Mouse (Mus musculus): ENCODE measurements around the gene Gna14.

Gene Gna14

DNA sequence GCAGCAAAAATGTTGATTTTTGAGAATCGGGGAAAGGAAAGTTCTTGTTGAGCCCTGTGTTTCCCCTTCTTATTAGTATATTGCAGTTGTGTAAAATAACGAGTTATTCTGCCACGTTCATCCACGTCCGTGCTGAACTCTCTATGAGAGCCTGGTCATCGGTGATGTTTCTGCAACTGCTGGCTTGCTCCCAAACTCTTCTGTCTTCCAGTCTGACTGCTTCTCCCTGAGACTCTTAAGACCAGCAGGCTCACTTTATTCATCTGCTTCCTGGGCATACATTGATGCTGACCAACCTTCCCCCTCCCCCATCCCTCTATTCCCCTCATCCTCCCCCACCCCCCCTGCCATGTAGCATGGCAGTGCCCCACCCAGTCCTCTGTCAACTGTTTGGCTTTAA lies 161.7 kb downstream of the Gna14 start:
- DNase-seq (ENCODE audit: low spot score), result no peak

- DNase-seq (ENCODE audit: low spot score), result peak; percentile 34
Observed at GRCm38 (mm10) chr19:16598653-16599297, 163.2 kb downstream of the Gna14 start.

- peak; percentile 86 for DNase-seq (ENCODE audit: low spot score)
Observed at GRCm38 (mm10) chr19:16599298-16599970, 163.9 kb downstream of the Gna14 start.

DNA sequence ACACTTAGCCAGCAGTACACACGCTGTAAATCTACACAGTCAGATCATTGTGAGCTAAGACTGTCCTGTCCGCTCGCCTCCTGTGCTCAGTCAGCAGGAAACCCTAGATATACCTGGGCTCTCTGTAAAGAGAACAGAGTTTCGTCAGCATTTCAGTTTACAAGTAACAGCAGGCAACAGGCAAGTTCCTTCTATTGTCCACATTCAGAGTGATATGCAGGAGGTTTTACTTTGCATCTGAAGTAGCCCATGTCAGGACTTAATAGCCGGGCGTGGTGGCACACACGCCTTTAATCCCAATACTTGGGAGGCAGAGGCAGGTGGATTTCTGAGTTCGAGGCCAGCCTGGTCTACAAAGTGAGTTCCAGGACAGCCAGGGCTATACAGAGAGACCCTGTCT lies 166.5 kb downstream of the Gna14 start:
- no peak for DNase-seq (ENCODE audit: low spot score)

DNA sequence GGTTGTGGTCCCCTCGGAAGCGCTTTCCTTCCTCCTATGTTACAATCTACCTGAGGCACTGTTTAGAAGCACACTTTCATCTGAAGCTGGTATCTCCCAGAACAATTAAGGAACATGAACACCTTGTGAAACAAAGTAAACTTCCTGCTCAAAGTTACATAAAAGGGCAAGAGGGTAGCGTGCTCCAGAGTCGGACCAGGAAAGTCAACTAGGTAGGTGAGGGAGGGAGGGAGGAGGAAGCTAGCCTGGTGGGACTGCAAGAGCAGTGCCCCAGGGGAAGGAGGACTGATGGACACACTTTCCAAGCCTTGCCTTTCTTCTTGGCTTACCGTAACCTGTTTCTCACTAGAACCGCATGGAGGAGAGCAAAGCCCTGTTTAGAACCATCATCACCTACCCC lies 172.1 kb downstream of the Gna14 start:
- DNase-seq (ENCODE audit: low spot score), result no peak

DNA sequence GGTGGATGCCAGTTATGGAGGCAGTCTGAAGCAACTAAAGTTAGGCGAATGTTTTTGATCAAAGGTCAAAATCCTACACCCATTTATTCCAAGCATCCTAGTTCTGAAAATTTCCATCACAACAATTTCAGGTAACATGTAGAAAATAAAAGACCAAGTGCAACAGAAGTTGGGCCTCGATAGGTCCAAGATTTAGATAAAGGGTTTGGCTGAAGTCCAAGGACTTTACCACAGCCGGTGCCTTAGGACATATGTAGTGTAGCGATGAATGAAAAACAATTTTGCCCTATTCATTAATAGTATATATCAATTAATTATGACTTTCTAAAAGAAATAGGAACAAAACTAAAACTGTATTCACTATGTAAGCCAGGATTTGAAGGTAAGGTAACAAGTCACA lies 187.6 kb downstream of the Gna14 start:
- DNase-seq (ENCODE audit: low spot score), result no peak

DNA sequence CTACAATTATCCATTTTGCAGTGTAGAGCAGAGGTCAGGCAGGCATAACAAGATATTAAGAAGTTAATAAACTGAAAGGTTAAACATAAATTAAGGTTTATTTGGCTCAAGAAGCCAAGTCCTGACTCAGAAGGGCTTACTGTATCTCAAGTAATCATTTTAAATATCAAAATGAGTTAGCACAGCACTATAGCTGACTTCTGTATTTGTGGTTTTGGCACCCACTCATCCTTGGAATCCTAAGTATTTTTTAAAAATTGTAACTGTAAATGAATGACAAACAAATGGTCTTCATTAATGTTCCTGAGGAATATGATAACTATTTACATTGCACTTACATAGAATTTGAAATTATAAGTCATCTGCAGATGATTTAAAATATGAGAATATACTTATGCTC lies 189.4 kb downstream of the Gna14 start:
- DNase-seq (ENCODE audit: low spot score), result no peak

DNA sequence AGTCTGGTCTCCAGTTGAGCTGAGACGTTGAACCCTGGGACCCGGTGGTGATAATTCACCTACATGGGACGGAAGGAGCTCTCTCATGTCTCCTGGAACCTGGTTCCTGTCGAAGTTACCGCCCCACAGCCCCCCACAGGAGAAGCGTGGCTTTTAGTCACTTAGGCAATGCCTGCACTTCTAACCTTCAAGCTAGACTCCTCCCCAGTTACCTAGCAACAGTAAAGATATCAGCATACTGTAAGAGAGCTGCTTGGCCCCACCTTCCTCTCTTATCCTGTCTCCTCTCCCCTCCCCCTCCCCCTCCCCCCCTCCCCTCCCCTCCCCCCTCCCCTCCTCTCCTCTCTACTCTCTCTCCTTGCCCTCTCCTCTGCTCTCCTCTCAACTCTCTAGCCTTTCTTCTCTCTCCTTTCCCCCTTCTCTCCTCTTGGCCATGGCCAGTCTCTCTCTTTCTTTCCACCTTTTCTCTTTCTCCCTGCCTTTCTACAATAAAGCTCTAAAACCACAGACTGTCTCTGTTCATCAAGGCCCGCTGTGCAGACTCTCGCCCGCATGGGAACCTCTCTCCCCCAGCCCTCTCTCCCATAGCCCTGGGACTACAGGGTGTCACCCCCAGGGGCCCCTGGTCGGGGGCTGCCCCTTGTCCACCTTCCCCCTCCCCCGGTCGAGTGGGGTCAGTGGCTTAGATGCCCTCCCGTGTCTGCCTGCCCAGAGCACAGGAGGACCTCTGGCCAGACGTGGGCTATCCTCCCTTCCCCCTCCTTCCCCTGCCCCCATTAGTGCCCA lies 190.2 kb downstream of the Gna14 start:
- DNase-seq (ENCODE audit: low spot score), result peak; percentile 42
